Mouse (Mus musculus) hindbrain, embryonic 13.5 days (tissue): ENCODE results near the gene Prss21. TPM values are rescaled to one million over a fixed set of nuclear protein-coding genes. Genes with fewer than 3 reads are reported as not detected.

Experiments used
- ATAC-seq: fragments of 200-750 bp; cut with Nextera tagmentation; 2 replicates; pipeline ENCODE4 v1.8.0; 2017; ENCODE audit warnings: moderate TSS enrichment; ENCODE audit not compliant: low FRiP score
- H3K27ac ChIP-seq: fragments of 300-500 bp; sonication (generic); 2 replicates; pipeline ENCODE4 v1.5.1; 2015; ENCODE audit warnings: inconsistent platforms, mild to moderate bottlenecking, moderate library complexity
- H3K27me3 ChIP-seq: fragments of 300-500 bp; sonication (generic); 2 replicates; pipeline ENCODE4 v1.6.1; 2015; ENCODE audit warnings: mild to moderate bottlenecking, inconsistent platforms
- H3K36me3 ChIP-seq: fragments of 300-500 bp; sonication (generic); 2 replicates; pipeline ENCODE4 v1.6.1; 2015; ENCODE audit warnings: mild to moderate bottlenecking, inconsistent platforms
- H3K4me1 ChIP-seq: fragments of 300-500 bp; sonication (generic); replicated peaks from 2 replicates; pipeline ENCODE4 v1.6.1; 2015; ENCODE audit warnings: inconsistent platforms
- H3K4me2 ChIP-seq: fragments of 300-500 bp; sonication (generic); 2 replicates; pipeline ENCODE4 v1.6.1; 2015; ENCODE audit warnings: inconsistent platforms, mild to moderate bottlenecking, moderate library complexity
- H3K4me3 ChIP-seq: fragments of 300-500 bp; sonication (generic); 2 replicates; pipeline ENCODE4 v1.5.1; 2015; ENCODE audit warnings: mild to moderate bottlenecking, inconsistent platforms
- H3K9ac ChIP-seq: fragments of 300-500 bp; sonication (generic); 2 replicates; pipeline ENCODE4 v1.6.1; 2015; ENCODE audit warnings: mild to moderate bottlenecking, inconsistent platforms
- H3K9me3 ChIP-seq: fragments of 300-500 bp; sonication (generic); 2 replicates; pipeline ENCODE4 v1.6.1; 2016; ENCODE audit warnings: inconsistent platforms
- WGBS: fragments of 180-500 bp; shearing (Covaris S2); methylation state at CpG from one replicate; pipeline ENCODE4 v1.1.7; 2015; 5-methylcytosine and 5-hydroxymethylcytosine counted together
- polyA plus RNA-seq: library from polyadenylated mRNA; unstranded; fragments of >200 nt; fragmentation: Nextera tagmentation; extraction: Ambion mirVana; gene quantifications from 2 replicates; pipeline ENCODE4 v1.2.1, GENCODE M21; 2015

Gene Prss21
- not detected in 2 replicates for polyA plus RNA-seq

DNA sequence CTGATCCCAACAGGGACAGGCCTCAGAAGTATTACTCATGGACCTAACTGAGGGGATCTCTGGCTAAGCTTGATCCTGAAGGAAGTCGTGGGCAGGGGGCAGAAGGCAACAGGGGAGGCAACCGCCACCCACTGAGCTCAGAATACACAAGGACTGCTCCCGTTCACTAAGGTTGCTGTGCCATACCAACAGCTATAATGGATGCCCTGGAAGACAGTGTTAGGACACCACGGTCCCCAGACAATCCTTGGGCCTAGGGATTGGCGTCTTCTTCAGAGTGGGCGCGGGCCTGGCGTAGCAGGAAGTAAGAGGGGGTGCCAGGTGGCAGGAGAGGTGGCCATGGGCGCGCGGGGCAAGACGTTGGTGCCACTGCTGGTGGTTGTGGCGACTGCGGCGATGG is at the start of gene Prss21:
Prss21 (plus strand) TSS at position 301 of the 400 bp plus-strand sequence.
- H3K36me3 ChIP-seq: no peaks in the 10 kb centered on the region
- no peaks in the 10 kb centered on the region for H3K9me3 ChIP-seq
- no peak for ATAC-seq
- 89% methylated on average over 15 of the region's 15 CpGs for WGBS
- H3K4me2 ChIP-seq: no peak within 1 kb of the TSS
- no peak within 1 kb of the TSS for H3K9ac ChIP-seq
- no peak within 1 kb of the TSS for H3K27ac ChIP-seq
- no peaks in the 10 kb centered on the region for H3K27me3 ChIP-seq
- no peaks in the 10 kb centered on the region for H3K4me1 ChIP-seq
- no peak within 1 kb of the TSS for H3K4me3 ChIP-seq

DNA sequence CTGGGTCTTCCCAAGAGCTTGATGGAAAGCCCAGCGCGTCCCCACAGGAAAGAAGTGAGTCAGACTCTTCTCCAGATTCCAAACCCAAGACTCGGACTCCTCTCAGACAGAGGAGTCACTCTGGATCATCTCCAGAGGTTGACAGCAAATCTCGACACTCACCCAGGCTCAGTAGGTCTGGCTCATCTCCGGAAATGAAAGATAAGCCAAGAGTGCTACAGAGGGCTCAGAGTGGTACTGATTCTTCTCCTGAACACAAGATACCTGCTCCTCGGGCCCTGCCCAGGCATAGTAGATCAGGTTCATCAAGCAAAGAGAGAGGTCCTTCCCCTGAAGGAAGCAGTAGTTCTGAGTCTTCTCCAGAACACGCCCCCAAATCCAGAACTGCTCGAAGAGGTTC is 49.3 kb upstream of the Prss21 start:
- Histone ChIP-seq H3K4me1 (no peaks in the 10 kb centered on the region), H3K4me3 (no peak overlapping the region), H3K9me3 (peaks cover 22% of the 10 kb centered on the region; the same call in 1 of the 2 replicates), H3K27me3 (no peaks in the 10 kb centered on the region), H3K9ac (no peak overlapping the region), H3K4me2 (no peak overlapping the region), H3K27ac (no peak overlapping the region), H3K36me3 (peaks cover 98% of the 10 kb centered on the region)
- WGBS: 98% methylated on average over 8 of the region's 8 CpGs
- ATAC-seq: no peak

DNA sequence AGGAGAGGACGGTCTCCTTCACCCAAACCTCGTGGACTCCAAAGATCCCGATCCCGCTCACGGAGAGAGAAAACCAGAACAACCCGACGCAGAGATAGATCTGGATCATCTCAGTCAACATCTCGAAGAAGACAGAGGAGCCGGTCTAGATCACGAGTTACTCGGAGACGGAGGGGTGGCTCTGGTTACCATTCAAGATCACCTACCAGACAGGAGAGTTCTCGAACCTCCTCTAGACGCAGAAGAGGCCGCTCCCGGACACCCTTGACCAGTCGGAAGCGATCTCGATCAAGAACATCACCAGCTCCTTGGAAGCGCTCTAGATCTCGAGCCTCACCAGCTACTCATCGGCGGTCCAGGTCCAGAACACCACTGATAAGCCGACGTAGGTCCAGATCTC is 48.6 kb upstream of the Prss21 start:
- 98% methylated on average over 25 of the region's 25 CpGs for WGBS
- Histone ChIP-seq H3K9me3 (peaks cover 22% of the 10 kb centered on the region; the same call in 1 of the 2 replicates), H3K4me3 (no peak overlapping the region), H3K9ac (no peak overlapping the region), H3K4me1 (no peaks in the 10 kb centered on the region), H3K27me3 (no peaks in the 10 kb centered on the region), H3K4me2 (no peak overlapping the region), H3K36me3 (peaks cover 99% of the 10 kb centered on the region), H3K27ac (no peak overlapping the region)
- ATAC-seq: no peak

DNA sequence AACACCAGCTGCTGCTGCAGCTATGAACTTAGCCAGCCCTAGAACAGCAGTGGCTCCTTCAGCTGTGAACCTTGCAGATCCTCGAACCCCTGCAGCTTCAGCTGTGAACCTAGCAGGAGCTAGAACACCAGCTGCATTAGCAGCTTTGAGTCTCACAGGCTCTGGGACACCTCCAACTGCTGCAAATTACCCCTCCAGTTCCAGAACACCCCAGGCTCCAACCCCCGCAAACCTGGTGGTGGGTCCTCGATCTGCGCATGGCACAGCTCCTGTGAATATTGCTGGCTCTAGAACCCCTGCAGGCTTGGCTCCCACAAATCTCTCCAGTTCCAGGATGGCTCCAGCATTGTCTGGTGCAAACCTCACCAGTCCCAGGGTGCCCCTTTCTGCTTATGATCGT is 47.1 kb upstream of the Prss21 start:
- Histone ChIP-seq H3K27ac (no peak overlapping the region), H3K4me2 (no peak overlapping the region), H3K4me1 (no peaks in the 10 kb centered on the region), H3K9me3 (peaks cover 20% of the 10 kb centered on the region; the same call in 1 of the 2 replicates), H3K4me3 (no peak overlapping the region), H3K36me3 (peaks cover 100% of the 10 kb centered on the region), H3K27me3 (no peaks in the 10 kb centered on the region), H3K9ac (no peak overlapping the region)
- ATAC-seq: no peak
- 96% methylated on average over 5 of the region's 5 CpGs for WGBS

DNA sequence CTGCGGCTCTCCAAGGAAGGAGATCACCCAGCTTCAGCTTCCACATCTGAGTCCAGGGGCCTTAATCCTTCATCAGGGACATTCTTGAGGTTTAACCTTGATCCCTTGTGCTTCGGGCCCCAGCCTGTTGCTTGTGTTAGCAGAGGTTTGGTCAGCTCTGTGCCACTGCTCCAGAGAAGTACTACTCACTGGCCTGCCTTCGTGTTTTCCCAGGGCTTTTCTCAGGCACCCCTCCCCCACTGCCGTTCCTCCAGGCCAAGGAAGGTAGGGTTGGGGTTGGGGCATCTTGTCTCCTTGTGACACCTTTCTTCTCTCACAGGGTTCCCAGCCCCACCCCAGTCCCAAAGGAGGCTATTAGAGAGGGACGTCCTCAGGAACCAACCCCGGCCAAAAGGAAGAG is 45.8 kb upstream of the Prss21 start:
- Histone ChIP-seq H3K4me3 (no peak overlapping the region), H3K27ac (no peak overlapping the region), H3K36me3 (peaks cover 99% of the 10 kb centered on the region), H3K4me2 (no peak overlapping the region), H3K9ac (no peak overlapping the region), H3K27me3 (no peaks in the 10 kb centered on the region), H3K4me1 (peaks cover 10% of the 10 kb centered on the region), H3K9me3 (peaks cover 19% of the 10 kb centered on the region; the same call in 1 of the 2 replicates)
- WGBS: 80% methylated on average over 6 of the region's 6 CpGs
- 0 out of 2 replicates have a peak, but pooled peaks have one; percentile 30 for ATAC-seq

DNA sequence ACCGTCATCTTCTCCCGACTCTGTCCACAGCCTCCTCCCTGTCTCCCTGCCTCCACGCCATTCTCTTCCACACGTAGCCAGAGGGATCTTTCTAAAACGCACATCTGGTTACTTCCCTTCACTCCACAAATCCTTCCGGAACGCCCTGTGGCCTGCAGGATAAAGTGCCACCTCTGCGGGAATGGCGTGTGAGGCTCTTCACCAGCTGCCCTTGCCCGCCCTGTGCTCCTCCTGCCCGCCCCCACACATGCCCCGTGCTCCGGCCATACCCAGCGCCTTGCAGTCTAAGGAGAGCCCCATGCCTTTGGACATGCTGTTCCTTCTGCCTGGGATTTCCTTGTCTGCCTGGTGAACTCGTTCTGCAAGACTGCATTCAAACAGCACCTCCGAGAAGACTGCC is 44.8 kb upstream of the Prss21 start:
- 86% methylated on average over 16 of the region's 16 CpGs for WGBS

DNA sequence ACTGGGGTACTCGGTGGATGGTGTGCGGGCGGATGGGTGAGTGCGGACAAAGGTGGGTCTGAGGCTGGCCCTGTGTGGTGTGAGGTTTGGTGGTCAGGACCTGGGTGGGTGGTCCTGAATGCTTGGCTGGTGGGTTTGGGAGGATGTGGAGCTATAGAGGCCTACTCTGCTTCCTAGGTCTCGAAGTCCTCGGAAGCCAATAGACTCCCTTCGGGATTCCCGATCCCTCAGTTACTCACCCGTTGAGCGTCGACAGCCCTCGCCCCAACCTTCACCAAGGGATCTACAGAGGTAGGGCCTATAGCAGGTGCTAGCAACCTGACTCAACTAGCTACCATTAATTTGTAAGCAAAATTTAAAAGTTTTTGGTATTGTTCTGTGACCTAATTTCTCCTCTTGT is 44.2 kb upstream of the Prss21 start:
- Histone ChIP-seq H3K27ac (no peak overlapping the region), H3K9ac (no peak overlapping the region), H3K4me3 (no peak overlapping the region), H3K36me3 (peaks cover 88% of the 10 kb centered on the region), H3K27me3 (no peaks in the 10 kb centered on the region), H3K4me2 (no peak overlapping the region), H3K9me3 (peaks cover 9% of the 10 kb centered on the region; the same call in 1 of the 2 replicates), H3K4me1 (peaks cover 22% of the 10 kb centered on the region)
- WGBS: 94% methylated on average over 12 of the region's 12 CpGs
- ATAC-seq: no peak

More for the DNA sequence above, 44.8 kb upstream of the Prss21 start:
- H3K9ac ChIP-seq: no peak overlapping the region
- H3K9me3 ChIP-seq: peaks cover 15% of the 10 kb centered on the region; the same call in 1 of the 2 replicates
- H3K4me3 ChIP-seq: no peak overlapping the region
- H3K4me2 ChIP-seq: no peak overlapping the region
- H3K4me1 ChIP-seq: peaks cover 19% of the 10 kb centered on the region
- peaks cover 94% of the 10 kb centered on the region for H3K36me3 ChIP-seq
- no peak overlapping the region for H3K27ac ChIP-seq
- no peaks in the 10 kb centered on the region for H3K27me3 ChIP-seq
- ATAC-seq: no peak

DNA sequence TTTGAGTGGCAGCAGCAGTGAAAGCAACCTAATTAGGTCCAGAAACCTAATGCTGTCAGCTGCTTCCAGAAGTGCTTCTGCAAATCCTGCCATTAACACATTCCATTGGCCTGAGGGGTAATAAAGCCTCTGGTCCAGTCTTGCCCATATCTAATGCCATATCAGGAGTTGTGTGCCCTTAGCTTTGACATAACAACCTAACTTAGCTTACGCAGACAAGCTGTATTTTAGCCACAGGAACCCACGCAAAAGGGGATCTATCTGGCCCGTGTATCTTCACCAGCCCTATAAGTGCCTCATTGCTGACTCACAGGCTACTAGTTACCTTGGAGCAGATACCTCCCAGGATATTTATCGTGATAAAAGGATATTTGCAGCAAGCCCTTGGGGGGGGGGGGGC is 42.3 kb upstream of the Prss21 start:
- H3K9me3 ChIP-seq: no peaks in the 10 kb centered on the region
- H3K27ac ChIP-seq: no peak overlapping the region
- ATAC-seq: no peak
- WGBS: 89% methylated on average over 4 of the region's 4 CpGs
- no peak overlapping the region for H3K4me3 ChIP-seq
- H3K36me3 ChIP-seq: peaks cover 68% of the 10 kb centered on the region
- peaks cover 22% of the 10 kb centered on the region for H3K4me1 ChIP-seq
- no peak overlapping the region for H3K4me2 ChIP-seq
- H3K9ac ChIP-seq: no peak overlapping the region
- peaks cover 2% of the 10 kb centered on the region; the same call in 1 of the 2 replicates for H3K27me3 ChIP-seq

DNA sequence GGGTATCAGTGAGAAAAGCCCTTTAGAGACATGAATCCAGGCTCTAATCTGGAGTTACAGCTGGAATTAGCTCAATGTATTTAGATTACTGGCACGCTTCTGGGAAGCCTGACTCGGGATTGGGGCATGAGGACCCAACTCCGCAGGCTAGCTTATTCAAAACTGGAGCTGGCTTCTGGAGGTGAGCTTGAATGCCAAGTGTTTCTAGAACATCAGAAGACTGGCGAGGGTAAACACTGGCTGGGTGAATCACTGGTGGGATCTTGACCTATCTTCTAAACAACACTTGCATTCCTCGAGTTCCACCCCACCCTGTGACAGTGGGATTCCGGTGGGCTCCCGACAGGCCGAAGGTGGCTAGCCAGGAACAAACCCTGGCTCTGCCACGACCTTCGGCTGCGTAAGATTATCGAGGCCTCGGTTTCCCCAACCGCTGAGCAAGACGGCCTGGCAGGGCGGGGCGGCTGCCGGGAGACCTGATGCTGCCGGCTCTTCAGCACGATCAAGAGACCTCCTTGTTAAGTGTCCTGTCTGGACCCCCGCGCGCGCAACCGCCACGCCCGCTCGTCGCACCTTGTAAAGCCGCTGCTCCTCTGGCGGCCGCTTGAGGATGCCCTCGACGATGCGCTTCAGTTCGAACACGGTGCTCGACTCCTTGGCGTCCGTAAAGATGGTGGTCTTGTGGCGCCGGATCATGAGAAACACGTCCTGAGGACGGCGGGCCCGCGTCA is 39.4 kb upstream of the Prss21 start:
- peaks cover 40% of the 10 kb centered on the region for H3K36me3 ChIP-seq
- ATAC-seq: peak; percentile 85
- H3K9ac ChIP-seq: peak overlapping the region; percentile 90
- H3K4me2 ChIP-seq: peak overlapping the region; percentile 67
- peak overlapping the region; percentile 93 for H3K4me3 ChIP-seq
- no peaks in the 10 kb centered on the region for H3K9me3 ChIP-seq
- peaks cover 29% of the 10 kb centered on the region for H3K27me3 ChIP-seq
- H3K27ac ChIP-seq: peak overlapping the region; percentile 94
- WGBS: 0% methylated on average over 47 of the region's 47 CpGs
- peaks cover 22% of the 10 kb centered on the region for H3K4me1 ChIP-seq

DNA sequence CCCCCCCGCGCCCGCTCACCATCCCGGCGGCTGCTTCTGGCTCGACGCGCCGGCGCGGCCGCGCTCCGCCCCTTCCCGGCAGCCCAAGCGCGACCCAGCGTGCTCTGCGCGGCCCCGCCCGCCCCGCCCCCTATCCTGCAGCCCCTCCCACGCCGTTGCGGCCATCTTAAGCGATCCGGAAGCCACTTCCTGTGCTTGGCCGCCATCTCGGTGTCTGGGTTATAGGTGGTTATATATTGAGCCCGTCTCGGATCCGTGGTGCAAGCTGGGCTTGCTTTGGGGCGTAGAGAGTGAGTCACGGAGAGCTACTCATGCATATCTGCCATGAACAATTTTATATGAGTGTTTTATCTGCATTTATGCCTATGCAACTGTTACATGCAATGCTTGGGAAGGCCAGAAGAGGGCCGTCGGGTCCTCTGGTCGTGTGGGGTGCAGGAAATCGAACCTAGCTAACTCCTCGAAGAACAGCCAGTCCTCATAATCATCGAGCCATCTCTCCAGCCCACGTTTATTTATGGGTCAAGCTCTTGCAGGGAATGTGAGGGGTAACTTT is 38.7 kb upstream of the Prss21 start, which contains the start of gene Elob:
Elob (minus strand) TSS at position 73 of the 556 bp plus-strand sequence.
- Histone ChIP-seq H3K9me3 (no peaks in the 10 kb centered on the region), H3K27me3 (peaks cover 36% of the 10 kb centered on the region), H3K4me3 (peak within 1 kb of the TSS; percentile 93), H3K36me3 (peaks cover 32% of the 10 kb centered on the region), H3K4me2 (peak within 1 kb of the TSS; percentile 67), H3K9ac (peak within 1 kb of the TSS; percentile 90), H3K27ac (peak within 1 kb of the TSS; percentile 94), H3K4me1 (peaks cover 22% of the 10 kb centered on the region)
- peak; percentile 95 for ATAC-seq
- WGBS: under 1% methylated on average over 41 of the region's 42 CpGs

DNA sequence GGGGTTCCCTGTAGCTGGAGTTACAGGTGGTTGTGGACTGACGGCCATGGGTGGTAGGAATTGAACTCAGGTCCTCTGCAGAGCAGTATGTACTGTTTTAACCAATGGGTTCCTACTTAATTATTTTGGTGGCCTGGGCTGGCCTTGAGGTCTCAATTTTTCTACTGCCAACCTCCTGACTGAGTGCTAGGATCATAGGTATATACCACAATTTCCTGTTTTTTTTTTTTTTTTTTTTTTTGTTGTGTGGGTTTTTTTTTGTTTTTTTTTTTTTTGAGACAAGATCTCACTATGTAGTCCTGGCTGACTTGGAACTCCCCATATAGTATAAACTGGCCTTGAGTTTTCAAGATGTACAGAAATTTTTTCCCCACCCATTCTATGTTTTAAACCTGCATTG is 36.7 kb upstream of the Prss21 start:
- no peak for ATAC-seq
- no peak overlapping the region for H3K27ac ChIP-seq
- H3K4me1 ChIP-seq: peaks cover 19% of the 10 kb centered on the region
- H3K36me3 ChIP-seq: peaks cover 12% of the 10 kb centered on the region
- WGBS: 100% methylated on average over 1 of the region's 1 CpGs
- no peak overlapping the region for H3K4me2 ChIP-seq
- H3K4me3 ChIP-seq: no peak overlapping the region
- H3K9ac ChIP-seq: no peak overlapping the region
- H3K9me3 ChIP-seq: no peaks in the 10 kb centered on the region
- peaks cover 50% of the 10 kb centered on the region for H3K27me3 ChIP-seq

DNA sequence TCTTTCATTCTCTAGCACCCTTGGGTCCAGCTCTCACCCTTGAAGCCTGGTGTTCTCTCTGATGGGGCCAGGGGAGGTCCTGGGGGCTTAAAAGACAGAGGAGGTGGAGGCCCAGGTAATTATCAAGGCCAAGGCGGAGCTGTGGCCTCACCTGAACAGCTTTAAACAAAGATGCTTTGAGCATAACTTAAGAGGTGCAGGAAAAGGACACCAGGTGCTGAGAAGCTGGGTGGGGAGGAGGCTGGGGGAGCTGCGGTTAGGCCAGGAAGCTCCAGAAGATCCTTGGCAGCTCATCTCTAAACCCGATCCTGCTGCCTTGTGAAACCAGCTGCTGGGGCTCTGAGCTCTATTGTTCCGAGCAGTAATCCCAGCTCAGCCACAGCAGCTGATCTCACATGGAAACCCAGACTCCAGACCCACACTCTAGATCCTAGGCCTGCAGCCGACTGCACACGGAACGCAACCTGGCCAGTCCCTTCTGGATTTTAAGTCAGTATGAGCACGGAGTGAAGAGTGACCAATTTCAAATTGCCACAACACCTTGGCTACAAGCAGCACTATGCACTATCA is 31.8 kb upstream of the Prss21 start, which contains the start of gene Prss33:
Prss33 (minus strand) TSS at position 51 of the 570 bp plus-strand sequence.
- WGBS: 77% methylated on average over 8 of the region's 8 CpGs
- ATAC-seq: no peak

More for the DNA sequence above, 31.8 kb upstream of the Prss21 start, which contains the start of gene Prss33:
- Histone ChIP-seq H3K36me3 (no peaks in the 10 kb centered on the region), H3K9me3 (no peaks in the 10 kb centered on the region), H3K27me3 (peaks cover 55% of the 10 kb centered on the region), H3K4me1 (no peaks in the 10 kb centered on the region), H3K4me3 (no peak within 1 kb of the TSS), H3K4me2 (no peak within 1 kb of the TSS), H3K9ac (no peak within 1 kb of the TSS), H3K27ac (no peak within 1 kb of the TSS)
